Comparison of ENCODE assay signal across 24 mouse cellular contexts in the genomic region with DNA sequence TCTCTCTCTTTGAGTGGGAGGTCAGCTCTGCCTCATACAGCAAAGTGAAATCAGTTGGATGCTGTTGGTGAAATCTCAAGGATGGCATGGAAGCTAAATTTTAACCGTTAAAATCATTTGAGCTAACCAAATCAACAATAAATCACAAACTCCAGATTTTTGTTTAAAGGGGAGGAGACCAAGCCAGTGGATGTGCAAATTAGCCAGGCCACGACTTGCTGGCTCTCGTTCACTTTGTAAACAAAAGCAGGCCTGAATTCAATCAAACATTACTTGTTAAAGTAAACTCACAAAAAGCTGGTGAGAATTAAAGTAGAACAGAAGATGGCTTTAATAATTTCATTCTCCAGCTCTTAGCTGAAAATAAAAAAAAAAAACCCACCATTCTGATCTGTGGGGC.
A peak's percentile ranks its signal among the peaks of the same experiment; 100 is the strongest.
DNase-seq lines count a peak whose midpoint lies in the region; ATAC-seq and TF ChIP-seq lines count a peak whose summit lies in the region.
"Had no signal": no experiment of that assay in that cellular context is flagged by ENCODE, and none has a peak within 500 bp of the region (broad histone marks: within the 10 kb centered on the region; RNA-seq: fewer than 3 reads in every experiment).

No protein-coding gene starts in this region.

- no peak for DNase-seq in embryonic facial prominence, embryonic 10.5 days (ENCODE audit: low spot score)
- DNase-seq in lung, adult 2 months, result no peak
- DNase-seq in cerebellum, adult 18-20 months, result no peak
- DNase-seq: adrenal gland, postnatal 10 days; cerebellum, adult 2 months; cerebellum, postnatal 25 days; embryo, embryonic 11 days; forebrain, postnatal 0 days; gastrocnemius, postnatal 36 days; heart, adult 2 months; heart, postnatal 36 days; layer of hippocampus, adult 9-11 months; liver; thymus, adult 2 months had no signal

- peaks cover 7% of the 10 kb centered on the region for H3K27me3 ChIP-seq in embryonic facial prominence, embryonic 13.5 days
- no peaks in the 10 kb centered on the region for H3K27me3 ChIP-seq in embryonic facial prominence, embryonic 10.5 days (replicated peaks; ENCODE audit: low read depth, poor library complexity, severe bottlenecking)
- no peaks in the 10 kb centered on the region for H3K27me3 ChIP-seq in lung, embryonic 15.5 days
- no peaks in the 10 kb centered on the region for H3K27me3 ChIP-seq in intestine, embryonic 15.5 days (replicated peaks)
- no peaks in the 10 kb centered on the region for H3K27me3 ChIP-seq in small intestine, adult 2 months (ENCODE audit: control insufficient read depth, insufficient read depth, low read length)
- no peaks in the 10 kb centered on the region for H3K27me3 ChIP-seq in midbrain, embryonic 13.5 days
- H3K27me3 ChIP-seq: hindbrain, embryonic 15.5 days; midbrain, embryonic 12.5 days had no signal

- TF ChIP-seq CTCF in lung, adult 2 months (IDR thresholded peaks at IDR 0.05; ENCODE audit: insufficient read depth, low read length), result no peak
- TF ChIP-seq CTCF in small intestine, adult 2 months (IDR thresholded peaks at IDR 0.05; ENCODE audit: extremely low read depth, insufficient read length, insufficient replicate concordance, low read depth, low read length), result no peak

- ATAC-seq in embryonic facial prominence, embryonic 13.5 days (ENCODE audit: insufficient number of reproducible peaks, insufficient read depth, low FRiP score, low TSS enrichment, low read depth), result no peak
- ATAC-seq in lung, embryonic 15.5 days (ENCODE audit: borderline replicate concordance, extremely low read depth, low FRiP score, low TSS enrichment), result no peak; the same call in 1 of the 2 replicates
- ATAC-seq in intestine, embryonic 15.5 days, result no peak
- no peak for ATAC-seq in midbrain, embryonic 13.5 days
- ATAC-seq: forebrain, postnatal 0 days had no signal

- H3K27ac ChIP-seq in embryonic facial prominence, embryonic 13.5 days, result peak overlapping the region; percentile 76
- H3K27ac ChIP-seq in embryonic facial prominence, embryonic 10.5 days (replicated peaks), result no peak overlapping the region
- peak overlapping the region; percentile 70 for H3K27ac ChIP-seq in lung, embryonic 15.5 days
- H3K27ac ChIP-seq in intestine, embryonic 15.5 days, result peak overlapping the region; percentile 70
- H3K27ac ChIP-seq in small intestine, adult 2 months (ENCODE audit: insufficient read depth, low read depth, low read length), result peak overlapping the region; percentile 92
- H3K27ac ChIP-seq in midbrain, embryonic 13.5 days, result no peak overlapping the region
- H3K27ac ChIP-seq: heart, adult 2 months; hindbrain, embryonic 15.5 days; kidney, postnatal 0 days; left cerebral cortex, adult 2 months; midbrain, embryonic 12.5 days had no signal

- H3K4me2 ChIP-seq in embryonic facial prominence, embryonic 13.5 days, result no peak overlapping the region
- no peak overlapping the region for H3K4me2 ChIP-seq in lung, embryonic 15.5 days
- H3K4me2 ChIP-seq in intestine, embryonic 15.5 days (replicated peaks), result no peak overlapping the region
- no peak overlapping the region for H3K4me2 ChIP-seq in midbrain, embryonic 13.5 days (replicated peaks)
- H3K4me2 ChIP-seq: hindbrain, embryonic 15.5 days; midbrain, embryonic 12.5 days had no signal

- TF ChIP-seq POLR2A in lung, adult 2 months (IDR thresholded peaks at IDR 0.05; ENCODE audit: borderline replicate concordance, extremely low read depth, low read depth, low read length), result no peak
- no peak for TF ChIP-seq POLR2A in small intestine, adult 2 months (IDR thresholded peaks at IDR 0.05; ENCODE audit: low read depth, low read length)

- H3K4me1 ChIP-seq in embryonic facial prominence, embryonic 13.5 days, result peaks cover 46% of the 10 kb centered on the region
- H3K4me1 ChIP-seq in embryonic facial prominence, embryonic 10.5 days, result peaks cover 43% of the 10 kb centered on the region
- peaks cover 38% of the 10 kb centered on the region for H3K4me1 ChIP-seq in lung, embryonic 15.5 days
- H3K4me1 ChIP-seq in lung, adult 2 months (ENCODE audit: control insufficient read depth, insufficient read depth, low read length), result peaks cover 4% of the 10 kb centered on the region; the same call in 1 of the 2 replicates
- H3K4me1 ChIP-seq in intestine, embryonic 15.5 days (replicated peaks), result peaks cover 23% of the 10 kb centered on the region; the same call in 1 of the 2 replicates
- peaks cover 23% of the 10 kb centered on the region for H3K4me1 ChIP-seq in small intestine, adult 2 months (ENCODE audit: control insufficient read depth, insufficient read depth, insufficient read length, low read length)
- H3K4me1 ChIP-seq in midbrain, embryonic 13.5 days (replicated peaks), result 0 out of 2 replicates have a peak, but pooled peaks cover 3% of the 10 kb centered on the region
- H3K4me1 ChIP-seq: hindbrain, embryonic 15.5 days; midbrain, embryonic 12.5 days had no signal

- no peak overlapping the region for H3K4me3 ChIP-seq in embryonic facial prominence, embryonic 13.5 days
- H3K4me3 ChIP-seq in embryonic facial prominence, embryonic 10.5 days, result no peak overlapping the region
- H3K4me3 ChIP-seq in lung, embryonic 15.5 days, result no peak overlapping the region
- H3K4me3 ChIP-seq in lung, adult 2 months (replicated peaks; ENCODE audit: extremely low read depth, low read depth, low read length), result no peak overlapping the region
- no peak overlapping the region for H3K4me3 ChIP-seq in intestine, embryonic 15.5 days (replicated peaks)
- H3K4me3 ChIP-seq in small intestine, adult 2 months (ENCODE audit: low read depth, low read length), result no peak overlapping the region
- no peak overlapping the region for H3K4me3 ChIP-seq in midbrain, embryonic 13.5 days (replicated peaks)
- H3K4me3 ChIP-seq: forebrain, embryonic 10.5 days; heart, adult 2 months; hindbrain, embryonic 15.5 days; left cerebral cortex, adult 2 months; midbrain, embryonic 12.5 days had no signal

- no peaks in the 10 kb centered on the region for H3K36me3 ChIP-seq in embryonic facial prominence, embryonic 13.5 days
- H3K36me3 ChIP-seq in embryonic facial prominence, embryonic 10.5 days (replicated peaks), result no peaks in the 10 kb centered on the region
- no peaks in the 10 kb centered on the region for H3K36me3 ChIP-seq in lung, embryonic 15.5 days
- H3K36me3 ChIP-seq in intestine, embryonic 15.5 days, result no peaks in the 10 kb centered on the region
- no peaks in the 10 kb centered on the region for H3K36me3 ChIP-seq in small intestine, adult 2 months (ENCODE audit: control insufficient read depth, insufficient read depth, low read length)
- no peaks in the 10 kb centered on the region for H3K36me3 ChIP-seq in midbrain, embryonic 13.5 days
- H3K36me3 ChIP-seq: forebrain, embryonic 10.5 days; hindbrain, embryonic 15.5 days; midbrain, embryonic 12.5 days had no signal

- H3K9ac ChIP-seq in embryonic facial prominence, embryonic 13.5 days, result no peak overlapping the region
- no peak overlapping the region for H3K9ac ChIP-seq in lung, embryonic 15.5 days
- no peak overlapping the region for H3K9ac ChIP-seq in intestine, embryonic 15.5 days
- H3K9ac ChIP-seq in midbrain, embryonic 13.5 days (replicated peaks), result no peak overlapping the region
- H3K9ac ChIP-seq: forebrain, postnatal 0 days; hindbrain, embryonic 15.5 days; midbrain, embryonic 12.5 days had no signal

- WGBS in embryonic facial prominence, embryonic 13.5 days, result 24% methylated on average over 3 of the region's 3 CpGs
- WGBS in embryonic facial prominence, embryonic 10.5 days, result 65% methylated on average over 3 of the region's 3 CpGs
- WGBS in lung, embryonic 15.5 days, result 17% methylated on average over 3 of the region's 3 CpGs
- WGBS in lung, adult 2 months, result 31% methylated on average over 3 of the region's 3 CpGs
- WGBS in intestine, embryonic 15.5 days, result 18% methylated on average over 3 of the region's 3 CpGs
- WGBS in small intestine, adult 2 months, result 18% methylated on average over 3 of the region's 3 CpGs
- 61% methylated on average over 3 of the region's 3 CpGs for WGBS in midbrain, embryonic 13.5 days

- no peaks in the 10 kb centered on the region for H3K9me3 ChIP-seq in embryonic facial prominence, embryonic 13.5 days
- H3K9me3 ChIP-seq in embryonic facial prominence, embryonic 10.5 days, result no peaks in the 10 kb centered on the region
- no peaks in the 10 kb centered on the region for H3K9me3 ChIP-seq in lung, embryonic 15.5 days
- no peaks in the 10 kb centered on the region for H3K9me3 ChIP-seq in intestine, embryonic 15.5 days
- H3K9me3 ChIP-seq in midbrain, embryonic 13.5 days, result no peaks in the 10 kb centered on the region
- H3K9me3 ChIP-seq: forebrain, embryonic 10.5 days; hindbrain, embryonic 15.5 days; midbrain, embryonic 12.5 days had no signal

Comparison
In these comparisons a context has a peak if more than half of its experiments do, and no peak if none do; other contexts are left out.
1. H3K27ac ChIP-seq: peak in embryonic facial prominence, embryonic 13.5 days (single experiment), lung, embryonic 15.5 days (single experiment), intestine, embryonic 15.5 days (single experiment) and small intestine, adult 2 months (single experiment); none in embryonic facial prominence, embryonic 10.5 days (single experiment) and midbrain, embryonic 13.5 days (single experiment).